Mouse (Mus musculus) megakaryocyte, embryonic 14.5 days (primary cell): Measurements from ENCODE around the gene Fbxl17.

Experiments
- FLI1 ChIP-seq: IDR thresholded peaks from 2 replicates; pipeline ENCODE4 v1.6.1; 2012; ENCODE audit warnings: low read length, inconsistent platforms, mixed read lengths
- GATA1 ChIP-seq: IDR thresholded peaks from 3 replicates; pipeline ENCODE4 v1.6.1; 2012; ENCODE audit warnings: mixed read lengths, low read length, inconsistent platforms, borderline replicate concordance

DNA sequence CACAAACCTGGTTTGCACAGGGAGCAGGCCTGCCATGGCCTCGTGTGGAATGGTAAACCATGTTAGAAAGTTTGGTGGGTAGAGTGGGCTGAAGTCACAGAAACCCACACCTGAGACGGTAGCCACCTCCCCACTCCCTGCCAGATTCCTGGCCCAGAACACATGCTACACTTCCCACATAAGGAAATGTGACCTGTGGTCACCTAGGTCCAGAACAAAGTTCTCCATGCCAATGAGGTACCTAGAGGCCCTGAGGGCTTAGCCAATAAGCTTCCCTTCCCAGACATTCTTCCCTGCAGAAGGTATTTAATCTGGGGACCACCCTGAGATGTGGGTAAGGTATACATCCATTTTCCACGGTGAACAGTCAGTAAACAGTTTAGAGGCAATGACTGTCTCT is 409.7 kb downstream of the Fbxl17 start:
- TF ChIP-seq FLI1 (no peak), GATA1 (no peak)
